Mouse (Mus musculus): ENCODE measurements around the gene Gm5089. TPM values are rescaled to one million over a fixed set of nuclear protein-coding genes. Genes with fewer than 3 reads are reported as not detected.

The Gm5089 gene
- polyA plus RNA-seq (2012; rRNA removed): not detected in 2 replicates

DNA sequence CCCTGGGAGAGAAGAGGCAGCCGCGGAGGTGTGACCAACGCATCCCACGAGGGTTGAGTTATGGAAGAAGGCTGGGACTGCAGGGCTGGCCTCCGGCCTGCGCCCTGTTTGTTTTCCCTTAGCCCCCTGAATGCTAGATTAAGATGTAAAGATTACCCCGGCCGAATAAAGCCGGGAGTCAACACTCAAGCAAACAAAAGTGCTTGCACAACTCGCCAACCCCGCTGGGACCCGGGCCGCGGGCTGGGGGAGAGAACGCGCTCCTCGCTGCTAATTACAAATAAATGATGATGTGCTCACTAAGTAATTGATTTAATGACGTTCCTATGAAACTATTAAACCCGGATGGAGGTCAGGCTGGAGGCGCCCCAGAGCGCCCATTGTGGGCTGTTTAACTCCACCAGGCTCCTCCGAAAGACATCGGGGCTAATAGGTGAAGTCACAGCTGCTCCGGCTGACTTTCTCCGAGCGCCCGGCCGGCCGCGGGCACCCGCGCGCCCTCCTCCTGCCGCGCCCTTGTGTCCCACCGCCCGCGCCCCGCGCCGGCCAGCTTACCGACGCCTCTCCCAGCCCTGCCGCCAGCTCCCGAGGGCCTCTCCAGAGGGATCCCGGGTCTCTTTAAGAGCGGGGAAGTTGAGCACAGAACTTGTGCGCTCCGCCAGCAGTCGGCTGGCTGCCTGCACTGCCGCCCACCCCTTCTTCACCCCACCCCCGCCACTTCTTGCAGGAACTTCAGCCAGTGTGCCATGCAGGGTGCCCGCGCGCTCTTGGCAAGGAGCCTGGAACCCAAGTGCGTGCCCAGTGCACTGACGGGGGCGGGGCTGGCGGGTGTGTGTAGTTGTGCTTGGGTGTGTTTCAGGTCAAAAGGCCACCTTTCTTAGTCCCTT, at the start of gene Gm5089:
Gene Gm5089 (minus strand): TSS at position 620 of the 887 bp plus-strand sequence.
- Histone ChIP-seq H3K27ac (ENCODE audit: insufficient read depth, low read depth, low read length) (no peak within 1 kb of the TSS), H3K36me3 (ENCODE audit: control insufficient read depth, insufficient read depth, low read length) (no peaks in the 10 kb centered on the region), H3K27me3 (replicated peaks; ENCODE audit: control insufficient read depth, insufficient read depth, low read length) (peaks cover 6% of the 10 kb centered on the region), H3K4me3 (ENCODE audit: insufficient read depth, low read depth, low read length) (no peak within 1 kb of the TSS), H3K4me1 (ENCODE audit: control insufficient read depth, insufficient read depth, low read length) (no peaks in the 10 kb centered on the region)
- no peak for TF ChIP-seq POLR2A (IDR thresholded peaks at IDR 0.05; ENCODE audit: low read depth, low read length)
- TF ChIP-seq CTCF (conservative IDR thresholded peaks at IDR 0.05; ENCODE audit: insufficient read depth, insufficient read length, low read depth, low read length): no peak
- DNase-seq: peak; percentile 78
- WGBS: 2% methylated on average over 59 of the region's 59 CpGs

DNA sequence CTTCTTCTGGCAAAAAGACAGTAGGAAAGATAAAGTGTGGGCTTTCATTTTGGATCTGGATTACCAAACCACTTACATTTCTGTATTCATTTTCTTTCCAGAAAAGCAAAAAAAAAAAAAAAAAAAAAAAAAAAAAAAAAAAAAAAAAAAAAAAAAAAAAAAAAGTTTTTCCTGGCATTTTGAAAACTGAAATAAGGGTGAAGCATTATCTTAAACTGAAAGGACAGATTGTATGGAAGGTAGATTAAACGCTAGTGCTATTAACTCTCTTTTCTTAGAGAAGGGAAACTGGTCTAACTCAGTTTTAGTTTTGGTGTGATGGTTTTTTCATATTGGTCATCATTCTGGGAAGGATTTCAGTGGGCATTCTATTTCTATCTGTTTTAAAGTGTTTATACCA, 41.1 kb upstream of the Gm5089 start:
- Histone ChIP-seq H3K27ac (ENCODE audit: insufficient read depth, low read depth, low read length) (no peak overlapping the region), H3K27me3 (replicated peaks; ENCODE audit: control insufficient read depth, insufficient read depth, low read length) (peaks cover 6% of the 10 kb centered on the region), H3K4me3 (ENCODE audit: insufficient read depth, low read depth, low read length) (no peak overlapping the region), H3K4me1 (ENCODE audit: control insufficient read depth, insufficient read depth, low read length) (no peaks in the 10 kb centered on the region), H3K36me3 (ENCODE audit: control insufficient read depth, insufficient read depth, low read length) (no peaks in the 10 kb centered on the region)
- no peak for TF ChIP-seq POLR2A (IDR thresholded peaks at IDR 0.05; ENCODE audit: low read depth, low read length)
- no peak for TF ChIP-seq CTCF (conservative IDR thresholded peaks at IDR 0.05; ENCODE audit: insufficient read depth, insufficient read length, low read depth, low read length)
- DNase-seq: no peak
- 81% methylated on average over 1 of the region's 1 CpGs for WGBS

DNA sequence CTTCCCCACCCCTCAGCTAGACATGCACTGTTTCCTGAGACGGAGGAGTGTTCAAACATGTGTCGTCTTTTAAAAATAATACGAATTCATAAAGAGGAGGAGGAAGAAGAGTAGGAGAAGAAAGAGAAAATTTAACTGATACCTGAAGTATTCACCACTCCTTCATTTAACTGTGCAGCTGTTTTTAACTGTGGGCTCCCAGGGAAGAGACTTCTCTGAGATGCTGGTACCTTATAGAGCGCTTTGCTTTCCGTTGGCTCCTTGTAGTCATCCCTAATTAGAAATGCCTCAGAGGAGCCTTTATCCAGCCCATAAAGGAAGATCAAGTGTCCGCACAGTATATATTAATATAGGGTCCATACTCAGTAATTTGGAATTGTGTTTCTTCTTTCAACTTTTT, 40.6 kb upstream of the Gm5089 start:
- no peaks in the 10 kb centered on the region for H3K4me1 ChIP-seq (ENCODE audit: control insufficient read depth, insufficient read depth, low read length)
- no peaks in the 10 kb centered on the region for H3K36me3 ChIP-seq (ENCODE audit: control insufficient read depth, insufficient read depth, low read length)
- WGBS: 77% methylated on average over 6 of the region's 6 CpGs
- no peak overlapping the region for H3K4me3 ChIP-seq (ENCODE audit: insufficient read depth, low read depth, low read length)
- TF ChIP-seq CTCF (conservative IDR thresholded peaks at IDR 0.05; ENCODE audit: insufficient read depth, insufficient read length, low read depth, low read length) (no peak), POLR2A (IDR thresholded peaks at IDR 0.05; ENCODE audit: low read depth, low read length) (no peak)
- peaks cover 6% of the 10 kb centered on the region for H3K27me3 ChIP-seq (replicated peaks; ENCODE audit: control insufficient read depth, insufficient read depth, low read length)
- DNase-seq: no peak
- H3K27ac ChIP-seq (ENCODE audit: insufficient read depth, low read depth, low read length): no peak overlapping the region

DNA sequence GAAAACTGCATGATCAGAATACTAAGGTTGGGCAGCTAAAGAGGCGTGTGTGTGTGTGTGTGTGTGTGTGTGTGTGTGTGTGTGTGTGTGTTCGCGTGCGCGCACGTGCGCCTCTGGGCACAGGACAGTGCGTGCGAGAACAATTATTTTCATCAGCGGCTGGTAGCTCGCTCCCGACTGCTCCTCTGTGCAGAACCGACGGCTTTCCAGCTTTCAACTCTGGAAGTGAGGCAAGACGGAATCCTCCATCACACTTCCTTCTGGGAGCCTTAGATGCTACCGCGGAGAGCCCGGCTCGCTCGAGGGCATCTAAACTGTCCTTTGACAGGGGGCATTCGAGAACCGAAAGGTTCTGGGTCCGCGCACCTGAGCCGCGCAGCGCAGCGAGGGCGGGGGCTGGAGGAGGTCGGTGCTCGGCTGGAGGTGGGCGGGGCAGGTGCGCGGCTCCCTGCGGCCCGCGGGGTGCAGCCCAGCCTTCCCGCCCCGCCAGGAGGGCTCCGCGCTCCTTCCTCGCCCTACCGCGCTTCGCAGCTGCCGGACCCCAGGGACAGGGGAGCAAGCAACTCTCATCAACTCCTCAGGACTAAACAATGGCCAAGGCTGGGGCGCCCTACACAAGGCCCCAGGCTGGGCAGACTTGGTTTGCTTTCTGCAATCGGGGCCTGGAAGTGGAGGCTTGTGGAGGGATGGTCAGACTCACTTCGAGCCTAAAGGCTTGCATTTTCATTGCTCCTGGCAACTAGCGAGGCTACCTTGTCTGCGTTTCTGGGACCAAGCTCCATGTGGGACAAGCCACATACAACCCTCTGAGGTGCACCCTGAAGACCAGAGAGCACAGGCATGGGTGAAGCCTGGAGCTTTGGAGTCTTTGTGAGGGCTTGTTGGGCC, 39.8 kb upstream of the Gm5089 start, which contains the start of gene Gm10837:
Gene Gm10837 (plus strand): TSS at position 146 of the 888 bp plus-strand sequence.
- TF ChIP-seq CTCF (conservative IDR thresholded peaks at IDR 0.05; ENCODE audit: insufficient read depth, insufficient read length, low read depth, low read length): no peak
- TF ChIP-seq POLR2A (IDR thresholded peaks at IDR 0.05; ENCODE audit: low read depth, low read length): no peak
- H3K27me3 ChIP-seq (replicated peaks; ENCODE audit: control insufficient read depth, insufficient read depth, low read length): peaks cover 6% of the 10 kb centered on the region
- H3K4me3 ChIP-seq (ENCODE audit: insufficient read depth, low read depth, low read length): no peak within 1 kb of the TSS
- DNase-seq: peak; percentile 15
- no peak within 1 kb of the TSS for H3K27ac ChIP-seq (ENCODE audit: insufficient read depth, low read depth, low read length)
- H3K4me1 ChIP-seq (ENCODE audit: control insufficient read depth, insufficient read depth, low read length): no peaks in the 10 kb centered on the region
- no peaks in the 10 kb centered on the region for H3K36me3 ChIP-seq (ENCODE audit: control insufficient read depth, insufficient read depth, low read length)
- WGBS: 4% methylated on average over 51 of the region's 51 CpGs

DNA sequence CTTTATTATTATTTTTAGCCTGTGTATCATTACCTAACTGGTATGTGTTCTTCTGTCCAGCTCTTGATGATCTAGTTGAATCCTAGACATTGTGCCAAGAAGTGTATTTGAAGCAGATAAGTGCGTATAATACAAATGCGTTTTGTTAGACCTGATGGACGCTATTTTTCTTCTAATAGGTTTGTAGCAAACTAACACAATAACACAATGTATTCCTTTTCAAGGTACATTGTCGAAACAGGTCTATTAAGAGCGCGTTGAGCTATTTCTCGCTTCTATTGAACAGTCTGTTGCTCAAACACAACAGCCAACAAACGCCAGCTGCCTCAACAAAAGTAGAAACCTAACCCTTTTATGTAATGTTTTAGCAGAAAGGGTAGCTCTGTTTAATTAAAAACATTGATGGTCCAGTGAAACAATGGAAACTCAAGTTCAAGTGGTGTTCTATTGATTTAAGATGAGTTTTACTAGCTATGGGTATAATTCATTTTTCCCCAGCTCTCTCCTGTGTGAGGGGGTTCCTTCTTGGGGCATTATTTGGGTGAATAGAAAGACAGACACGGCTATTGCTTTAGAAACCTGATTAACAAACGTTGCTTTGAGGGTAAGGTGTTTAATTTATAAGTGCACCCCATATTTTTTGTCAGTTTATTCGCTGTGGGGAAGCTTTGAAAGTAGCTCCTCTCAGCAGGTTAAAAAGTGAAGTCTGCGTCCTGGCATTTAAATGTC, 38.9 kb upstream of the Gm5089 start:
- Histone ChIP-seq H3K27ac (ENCODE audit: insufficient read depth, low read depth, low read length) (no peak overlapping the region), H3K27me3 (replicated peaks; ENCODE audit: control insufficient read depth, insufficient read depth, low read length) (peaks cover 6% of the 10 kb centered on the region), H3K36me3 (ENCODE audit: control insufficient read depth, insufficient read depth, low read length) (no peaks in the 10 kb centered on the region), H3K4me1 (ENCODE audit: control insufficient read depth, insufficient read depth, low read length) (no peaks in the 10 kb centered on the region), H3K4me3 (ENCODE audit: insufficient read depth, low read depth, low read length) (no peak overlapping the region)
- DNase-seq: peak; percentile 23
- WGBS: 15% methylated on average over 12 of the region's 12 CpGs
- TF ChIP-seq CTCF (conservative IDR thresholded peaks at IDR 0.05; ENCODE audit: insufficient read depth, insufficient read length, low read depth, low read length): no peak
- TF ChIP-seq POLR2A (IDR thresholded peaks at IDR 0.05; ENCODE audit: low read depth, low read length): no peak

DNA sequence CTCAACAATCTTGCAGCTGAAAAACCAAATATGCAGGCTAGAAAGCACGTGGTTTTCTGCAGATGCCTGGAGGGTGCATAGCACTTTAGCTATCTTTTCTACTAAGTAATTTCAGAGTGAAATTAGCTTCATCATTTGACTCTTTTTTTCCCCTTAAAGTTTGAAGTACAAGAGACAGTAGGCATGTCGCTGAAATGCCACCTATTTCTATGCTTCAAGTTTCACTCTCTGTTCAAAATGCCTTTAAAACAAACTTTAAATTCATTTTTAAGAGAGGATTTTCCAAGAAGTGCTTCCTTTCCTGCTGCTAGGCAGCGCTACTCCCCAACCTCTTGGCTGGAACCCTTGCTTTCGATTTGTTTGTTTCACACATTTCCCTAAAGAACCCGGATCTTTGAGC, 38.1 kb upstream of the Gm5089 start:
- H3K4me1 ChIP-seq (ENCODE audit: control insufficient read depth, insufficient read depth, low read length): no peaks in the 10 kb centered on the region
- H3K36me3 ChIP-seq (ENCODE audit: control insufficient read depth, insufficient read depth, low read length): no peaks in the 10 kb centered on the region
- no peak overlapping the region for H3K4me3 ChIP-seq (ENCODE audit: insufficient read depth, low read depth, low read length)
- H3K27me3 ChIP-seq (replicated peaks; ENCODE audit: control insufficient read depth, insufficient read depth, low read length): peaks cover 6% of the 10 kb centered on the region
- DNase-seq: peak; percentile 18
- TF ChIP-seq CTCF (conservative IDR thresholded peaks at IDR 0.05; ENCODE audit: insufficient read depth, insufficient read length, low read depth, low read length): no peak
- no peak for TF ChIP-seq POLR2A (IDR thresholded peaks at IDR 0.05; ENCODE audit: low read depth, low read length)
- H3K27ac ChIP-seq (ENCODE audit: insufficient read depth, low read depth, low read length): no peak overlapping the region
- 6% methylated on average over 5 of the region's 5 CpGs for WGBS

Data from kidney, adult 2 months (tissue).